Mouse (Mus musculus): ENCODE measurements around the gene Creld1.

Gene Creld1

GRCm38 (mm10) chr6:113483100-113483615 lies at the start of gene Creld1:
TSS of gene Creld1 (plus strand) at chr6:113483297.
- peak; percentile 95 for DNase-seq (ENCODE audit: low read depth)

- DNase-seq (ENCODE audit: low read depth): no peak
These were observed 49.4 kb upstream of the Creld1 start for GRCm38 (mm10) chr6:113433661-113434060.

GRCm38 (mm10) chr6:113434691-113435090 lies 48.4 kb upstream of the Creld1 start:
- DNase-seq (ENCODE audit: low read depth): no peak

GRCm38 (mm10) chr6:113435664-113436205 lies 47.4 kb upstream of the Creld1 start, which contains the start of gene Cidec:
TSS of gene Cidec (minus strand) at chr6:113435760.
- DNase-seq (ENCODE audit: low read depth): no peak

- no peak for DNase-seq (ENCODE audit: low read depth)
These were observed 46.0 kb upstream of the Creld1 start for GRCm38 (mm10) chr6:113437135-113437534.

GRCm38 (mm10) chr6:113438721-113439430 lies 44.2 kb upstream of the Creld1 start:
- DNase-seq (ENCODE audit: low read depth): no peak

- DNase-seq (ENCODE audit: low read depth): no peak
These were observed 42.4 kb upstream of the Creld1 start for GRCm38 (mm10) chr6:113440686-113441085.

- peak; percentile 92 for DNase-seq (ENCODE audit: low read depth)
These were observed 41.9 kb upstream of the Creld1 start for GRCm38 (mm10) chr6:113441147-113441680.

- no peak for DNase-seq (ENCODE audit: low read depth)
These were observed 41.0 kb upstream of the Creld1 start for GRCm38 (mm10) chr6:113442087-113442441.

- peak; percentile 96 for DNase-seq (ENCODE audit: low read depth)
These were observed 40.5 kb upstream of the Creld1 start, which contains the start of gene Jagn1 for GRCm38 (mm10) chr6:113442442-113443090. TSS of gene Jagn1 (plus strand) at chr6:113442569.

- peak; percentile 53 for DNase-seq (ENCODE audit: low read depth)
These were observed 40.0 kb upstream of the Creld1 start for GRCm38 (mm10) chr6:113443091-113443490.

- DNase-seq (ENCODE audit: low read depth): no peak
These were observed 38.7 kb upstream of the Creld1 start for GRCm38 (mm10) chr6:113444207-113444965.

- no peak for DNase-seq (ENCODE audit: low read depth)
These were observed 35.5 kb upstream of the Creld1 start for GRCm38 (mm10) chr6:113447639-113448038.

GRCm38 (mm10) chr6:113451839-113452238 lies 31.3 kb upstream of the Creld1 start:
- no peak for DNase-seq (ENCODE audit: low read depth)

GRCm38 (mm10) chr6:113455007-113455406 lies 28.1 kb upstream of the Creld1 start:
- DNase-seq (ENCODE audit: low read depth): no peak

- DNase-seq (ENCODE audit: low read depth): no peak
These were observed 25.1 kb upstream of the Creld1 start, which contains the start of gene Il17re for GRCm38 (mm10) chr6:113457952-113458534. TSS of gene Il17re (plus strand) at chr6:113458484.

GRCm38 (mm10) chr6:113458635-113459034 lies 24.5 kb upstream of the Creld1 start:
- no peak for DNase-seq (ENCODE audit: low read depth)

GRCm38 (mm10) chr6:113464040-113464439 lies 19.1 kb upstream of the Creld1 start:
- no peak for DNase-seq (ENCODE audit: low read depth)

- DNase-seq (ENCODE audit: low read depth): no peak
These were observed 17.5 kb upstream of the Creld1 start for GRCm38 (mm10) chr6:113465602-113466001.

GRCm38 (mm10) chr6:113468512-113468911 lies 14.6 kb upstream of the Creld1 start:
- no peak for DNase-seq (ENCODE audit: low read depth)

GRCm38 (mm10) chr6:113469021-113469420 lies 14.1 kb upstream of the Creld1 start:
- DNase-seq (ENCODE audit: low read depth): peak; percentile 87

Data from naive thymus-derived CD4-positive, alpha-beta T cell, adult 2 months (primary cell).